Mouse (Mus musculus) cortical plate, adult 2 months (tissue): ENCODE results near the gene Arl6ip4.

Experiments
- CTCF ChIP-seq: fragments of 200-500 bp; IDR thresholded peaks from 2 replicates; pipeline ENCODE4 v1.5.1; 2011; ENCODE audit warnings: mild to moderate bottlenecking, control low read depth, low read length; ENCODE audit not compliant: insufficient read depth; ENCODE audit errors: extremely low read depth
- POLR2A ChIP-seq: fragments of 200-500 bp; IDR thresholded peaks from 2 replicates; pipeline ENCODE4 v1.6.1; 2011; ENCODE audit warnings: mild to moderate bottlenecking, low read length, control low read depth; ENCODE audit not compliant: insufficient read depth; ENCODE audit errors: extremely low read depth

GRCm38 (mm10) chr5:124082447-124082846 lies 33.4 kb upstream of the Arl6ip4 start:
- TF ChIP-seq POLR2A: no peak
- TF ChIP-seq CTCF: no peak
